Mouse (Mus musculus) ES-Bruce4 (cell line): ENCODE measurements at regions not wholly inside any gene's neighbourhood (a gene's known extent, or its start where the extent isn't known, plus 50 kb on each side); places are given as distances from the start of the nearest gene placed in this dataset.

Experiments used
- H3K27ac ChIP-seq: 2 replicates; pipeline ENCODE4 v1.5.1; 2012; ENCODE audit warnings: low read length, inconsistent platforms; ENCODE audit not compliant: insufficient read depth
- H3K27me3 ChIP-seq: 2 replicates; pipeline ENCODE4 v1.6.1; 2012; ENCODE audit warnings: mild to moderate bottlenecking, low read length, inconsistent platforms; ENCODE audit not compliant: control insufficient read depth, poor library complexity, insufficient read depth, severe bottlenecking
- H3K36me3 ChIP-seq: 2 replicates; pipeline ENCODE4 v1.6.1; 2012; ENCODE audit warnings: inconsistent platforms, mild to moderate bottlenecking, low read length, moderate library complexity; ENCODE audit not compliant: control insufficient read depth, poor library complexity, insufficient read depth, severe bottlenecking
- H3K4me1 ChIP-seq: one replicate; pipeline ENCODE4 v1.8.1; 2011; ENCODE audit warnings: low read length; ENCODE audit not compliant: control insufficient read depth, insufficient read depth
- H3K4me3 ChIP-seq: 2 replicates; pipeline ENCODE4 v1.5.1; 2011; ENCODE audit warnings: low read depth, mild to moderate bottlenecking, low read length
- H3K9ac ChIP-seq: 2 replicates; pipeline ENCODE4 v1.6.1; 2012; ENCODE audit warnings: low read depth, mild to moderate bottlenecking, inconsistent platforms; ENCODE audit not compliant: poor library complexity, severe bottlenecking
- H3K9me3 ChIP-seq: replicated peaks from 2 replicates; pipeline ENCODE4 v1.6.1; 2012; ENCODE audit warnings: mild to moderate bottlenecking, low read length, inconsistent platforms; ENCODE audit not compliant: control insufficient read depth, poor library complexity, insufficient read depth, severe bottlenecking
- CTCF ChIP-seq: IDR thresholded peaks from one replicate; pipeline ENCODE4 v1.8.1; 2011; ENCODE audit warnings: low read depth, low read length
- EP300 ChIP-seq: IDR thresholded peaks from 2 replicates; pipeline ENCODE4 v1.6.1; 2011; ENCODE audit warnings: low read depth, low read length; ENCODE audit not compliant: insufficient read depth
- POLR2A ChIP-seq: IDR thresholded peaks from one replicate; pipeline ENCODE4 v1.8.1; 2011; ENCODE audit warnings: low read length; ENCODE audit not compliant: insufficient read depth

- Histone ChIP-seq H3K27ac (no peak overlapping the region), H3K36me3 (no peaks in the 10 kb centered on the region), H3K4me3 (no peak overlapping the region), H3K4me1 (no peaks in the 10 kb centered on the region), H3K9ac (no peak overlapping the region), H3K9me3 (no peaks in the 10 kb centered on the region), H3K27me3 (no peaks in the 10 kb centered on the region)
- no peak for TF ChIP-seq EP300
Measured at GRCm38 (mm10) chr13:60257878-60258277, 80.7 kb upstream of the Gas1 start.

DNA sequence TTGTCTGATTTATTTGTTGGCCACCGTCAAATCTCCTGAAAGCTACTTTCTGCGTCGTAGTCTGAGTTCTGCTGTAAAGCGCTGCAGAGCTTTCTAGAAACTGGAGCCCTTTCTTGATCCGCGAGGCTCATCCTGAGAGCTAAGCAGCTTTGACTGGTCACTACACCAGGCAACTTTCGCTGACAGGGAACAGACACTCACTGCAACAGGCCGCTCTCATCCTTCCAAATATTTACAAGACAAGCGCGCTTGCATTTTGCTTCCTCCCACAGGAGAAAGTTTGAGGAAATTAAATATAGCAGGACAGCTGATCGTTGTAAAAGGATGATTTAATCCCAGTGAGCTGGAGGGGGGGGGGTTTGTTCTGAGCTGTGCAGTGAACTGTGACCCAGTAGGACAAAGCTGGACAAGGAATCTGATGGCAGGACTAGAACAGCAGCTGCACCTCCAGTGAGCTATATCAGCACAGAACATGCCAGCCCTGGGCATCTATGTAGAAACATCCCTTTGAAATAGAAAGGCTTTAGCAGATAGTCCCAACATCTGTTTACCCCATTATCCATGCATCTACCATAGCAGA, 85.4 kb upstream of the Gas1 start:
- Histone ChIP-seq H3K27me3 (no peaks in the 10 kb centered on the region), H3K27ac (no peak overlapping the region), H3K4me3 (no peak overlapping the region), H3K36me3 (no peaks in the 10 kb centered on the region), H3K9me3 (no peaks in the 10 kb centered on the region; the same call in 1 of the 2 replicates), H3K9ac (no peak overlapping the region), H3K4me1 (no peaks in the 10 kb centered on the region)
- TF ChIP-seq POLR2A (no peak), CTCF (no peak), EP300 (no peak)

DNA sequence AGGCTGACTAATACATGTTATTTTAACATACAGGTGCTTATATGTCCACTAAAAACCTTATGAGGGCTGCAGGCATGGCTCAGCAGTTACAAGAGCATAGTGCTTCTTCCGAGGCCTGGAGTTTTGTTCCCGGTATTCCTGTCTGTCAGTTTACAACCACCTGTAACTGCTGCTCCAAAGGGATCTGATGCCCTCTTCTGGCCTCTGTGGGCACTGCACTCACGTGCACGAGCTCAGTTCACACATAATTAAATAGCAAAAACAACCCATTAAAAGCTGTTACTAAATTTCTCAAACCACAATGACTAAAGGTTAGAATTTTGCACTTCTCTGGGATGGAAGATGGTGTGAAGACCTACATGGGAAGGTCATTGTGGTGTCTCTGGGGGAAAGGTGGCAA, 87.3 kb upstream of the Gas1 start:
- H3K36me3 ChIP-seq: no peaks in the 10 kb centered on the region
- H3K4me3 ChIP-seq: no peak overlapping the region
- H3K4me1 ChIP-seq: no peaks in the 10 kb centered on the region
- TF ChIP-seq CTCF (peak; percentile 58), POLR2A (no peak), EP300 (no peak)
- no peaks in the 10 kb centered on the region for H3K27me3 ChIP-seq
- no peak overlapping the region for H3K9ac ChIP-seq
- no peaks in the 10 kb centered on the region; the same call in 1 of the 2 replicates for H3K9me3 ChIP-seq
- no peak overlapping the region for H3K27ac ChIP-seq

DNA sequence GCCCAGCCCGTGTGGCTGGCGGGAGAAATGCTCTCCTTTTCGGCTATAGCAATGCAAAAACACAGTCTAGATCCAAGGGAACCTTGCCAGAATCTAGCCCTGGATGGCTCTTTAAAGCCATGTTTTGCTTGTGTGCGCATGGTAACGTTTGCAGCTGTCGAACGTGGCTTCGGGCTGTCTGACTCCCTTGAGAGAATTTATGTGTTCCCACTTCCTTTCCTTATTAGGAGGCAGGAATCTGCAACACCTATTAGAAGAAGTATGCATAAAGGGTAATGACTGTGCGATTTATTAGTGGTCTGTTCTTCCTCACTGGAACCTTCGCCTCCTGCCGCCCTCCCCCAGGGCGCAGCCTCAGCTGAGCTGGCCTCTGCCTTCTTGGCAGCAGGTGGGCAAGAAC, 90.4 kb upstream of the Gas1 start:
- no peaks in the 10 kb centered on the region for H3K36me3 ChIP-seq
- TF ChIP-seq POLR2A (no peak), EP300 (no peak), CTCF (no peak)
- no peaks in the 10 kb centered on the region; the same call in 1 of the 2 replicates for H3K9me3 ChIP-seq
- no peak overlapping the region for H3K27ac ChIP-seq
- H3K4me3 ChIP-seq: no peak overlapping the region
- no peak overlapping the region for H3K9ac ChIP-seq
- no peaks in the 10 kb centered on the region for H3K27me3 ChIP-seq
- H3K4me1 ChIP-seq: no peaks in the 10 kb centered on the region

GRCm38 (mm10) chr13:60268256-60268655, 91.1 kb upstream of the Gas1 start:
- no peak overlapping the region for H3K27ac ChIP-seq

DNA sequence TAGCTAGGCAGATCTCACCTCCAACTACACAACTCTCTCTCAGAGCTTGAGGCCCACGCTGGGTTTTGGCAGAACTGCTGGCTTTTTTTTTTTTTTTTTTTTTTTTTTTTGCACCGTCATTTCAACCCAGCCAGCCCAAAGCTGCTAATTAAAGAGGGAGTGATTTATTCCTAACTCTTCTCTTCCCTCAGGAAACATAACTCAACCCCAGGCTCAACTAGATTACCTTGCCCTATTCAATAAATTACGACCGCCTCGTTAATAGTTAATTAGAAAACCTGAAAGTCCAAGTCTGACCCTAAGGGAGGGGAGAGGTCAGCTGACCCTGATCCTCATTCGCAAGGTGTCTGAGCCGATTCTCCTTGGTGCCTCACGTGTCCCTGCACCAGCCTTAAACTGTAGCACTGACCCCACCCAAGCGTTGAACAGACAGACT, 92.3 kb upstream of the Gas1 start:
- H3K36me3 ChIP-seq: no peaks in the 10 kb centered on the region
- H3K27me3 ChIP-seq: no peaks in the 10 kb centered on the region
- no peak overlapping the region for H3K4me3 ChIP-seq
- TF ChIP-seq CTCF (no peak), EP300 (no peak), POLR2A (no peak)
- H3K4me1 ChIP-seq: no peaks in the 10 kb centered on the region
- H3K9me3 ChIP-seq: peaks cover 5% of the 10 kb centered on the region; the same call in 1 of the 2 replicates
- no peak overlapping the region for H3K27ac ChIP-seq
- H3K9ac ChIP-seq: no peak overlapping the region

More at GRCm38 (mm10) chr13:60268256-60268655, 91.1 kb upstream of the Gas1 start:
- Histone ChIP-seq H3K36me3 (no peaks in the 10 kb centered on the region), H3K27me3 (no peaks in the 10 kb centered on the region), H3K4me3 (no peak overlapping the region), H3K9ac (no peak overlapping the region), H3K9me3 (no peaks in the 10 kb centered on the region; the same call in 1 of the 2 replicates), H3K4me1 (no peaks in the 10 kb centered on the region)
- TF ChIP-seq EP300: no peak
- no peak for TF ChIP-seq POLR2A
- TF ChIP-seq CTCF: no peak
